Mouse (Mus musculus): Measurements from ENCODE around the gene Vwc2l.

- TF ChIP-seq CTCF (IDR thresholded peaks at IDR 0.05; ENCODE audit: insufficient read depth, low read depth, low read length) (no peak), POLR2A (IDR thresholded peaks at IDR 0.05; ENCODE audit: insufficient read depth, low read depth, low read length) (no peak)
These were observed 66.1 kb downstream of the Vwc2l start for GRCm38 (mm10) chr1:70791636-70792035.

Measured in olfactory bulb, adult 2 months (tissue).